Mouse (Mus musculus) natural killer cell, adult 2 months (primary cell): ENCODE results near the gene Ring1.

Experiments used
- DNase-seq, 2 experiments: peaks; one replicate each; pipeline ENCODE4 v3.0.0; 2022; ENCODE audit warnings: low spot score in 2 of 2

Gene Ring1

GRCm38 (mm10) chr17:33994959-33995358 is 29.5 kb downstream of the Ring1 start:
- no peak for DNase-seq

- DNase-seq = peak; percentile 63 to 76
These were observed 32.5 kb downstream of the Ring1 start for GRCm38 (mm10) chr17:33991788-33992664.

- peak; percentile 72 to 77 for DNase-seq
These were observed 42.3 kb downstream of the Ring1 start for GRCm38 (mm10) chr17:33982136-33982535.

- DNase-seq = peak; percentile 90 to 91
These were observed 43.1 kb downstream of the Ring1 start for GRCm38 (mm10) chr17:33981192-33981909.

GRCm38 (mm10) chr17:33980181-33981035 is 44.1 kb downstream of the Ring1 start:
- no peak for DNase-seq

- DNase-seq = peak in 1 of 2 experiments; percentile 52
These were observed 44.9 kb downstream of the Ring1 start for GRCm38 (mm10) chr17:33979512-33980050.

GRCm38 (mm10) chr17:33978631-33979031 is 45.8 kb downstream of the Ring1 start:
- DNase-seq = peak; percentile 95

GRCm38 (mm10) chr17:33977861-33978557 is 46.5 kb downstream of the Ring1 start:
- peak; percentile 58 to 66 for DNase-seq

GRCm38 (mm10) chr17:33973572-33973971 is 50.9 kb downstream of the Ring1 start:
- no peak for DNase-seq

GRCm38 (mm10) chr17:33972691-33973090 is 51.8 kb downstream of the Ring1 start:
- no peak for DNase-seq
